Mouse (Mus musculus) midbrain, embryonic 16.5 days (tissue): Measurements from ENCODE around the gene Ppp1r14c. TPM values are rescaled to one million over a fixed set of nuclear protein-coding genes. Genes with fewer than 3 reads are reported as not detected.
"Not testable (repeated sequence)": the region's sequence is repeated elsewhere in the genome, so short reads cannot be mapped to it uniquely, and the experiment has no call there.

Source experiments
- ATAC-seq: fragments of 200-750 bp; cut with Nextera tagmentation; 2 replicates; pipeline ENCODE4 v1.8.0; 2017; ENCODE audit warnings: moderate TSS enrichment
- H3K27ac ChIP-seq: fragments of 300-500 bp; sonication (generic); 2 replicates; pipeline ENCODE4 v1.5.1; 2014; ENCODE audit warnings: mild to moderate bottlenecking, low read length, mixed read lengths
- H3K27me3 ChIP-seq: fragments of 300-500 bp; sonication (generic); 2 replicates; pipeline ENCODE4 v1.6.1; 2014; ENCODE audit warnings: low read depth, low read length, mixed read lengths; ENCODE audit not compliant: control insufficient read depth, insufficient read depth
- H3K36me3 ChIP-seq: fragments of 300-500 bp; sonication (generic); 2 replicates; pipeline ENCODE4 v1.6.1; 2014; ENCODE audit warnings: mild to moderate bottlenecking, low read length, moderate library complexity, mixed read lengths; ENCODE audit not compliant: control insufficient read depth, insufficient read depth
- H3K4me1 ChIP-seq: fragments of 300-500 bp; sonication (generic); 2 replicates; pipeline ENCODE4 v1.6.1; 2014; ENCODE audit warnings: mild to moderate bottlenecking, low read length, mixed read lengths; ENCODE audit not compliant: control insufficient read depth, insufficient read depth
- H3K4me2 ChIP-seq: fragments of 300-500 bp; sonication (generic); 2 replicates; pipeline ENCODE4 v1.6.1; 2014; ENCODE audit warnings: mild to moderate bottlenecking, low read length, mixed read lengths
- H3K4me3 ChIP-seq: fragments of 300-500 bp; sonication (generic); 2 replicates; pipeline ENCODE4 v1.5.1; 2014; ENCODE audit warnings: low read depth, mild to moderate bottlenecking, low read length, moderate library complexity, mixed read lengths
- H3K9ac ChIP-seq: fragments of 300-500 bp; sonication (generic); 2 replicates; pipeline ENCODE4 v1.6.1; 2014; ENCODE audit warnings: low read depth, low read length, mixed read lengths
- H3K9me3 ChIP-seq: fragments of 300-500 bp; sonication (generic); replicated peaks from 2 replicates; pipeline ENCODE4 v1.6.1; 2014; ENCODE audit warnings: mild to moderate bottlenecking, low read length, mixed read lengths; ENCODE audit not compliant: control insufficient read depth, poor library complexity, severe bottlenecking
- WGBS: fragments of 180-500 bp; shearing (Covaris S2); extraction: QIAGEN DNeasy Blood & Tissue Kit; methylation state at CpG from one replicate; pipeline ENCODE4 v1.1.7; 2014; 5-methylcytosine and 5-hydroxymethylcytosine counted together
- polyA plus RNA-seq: library from polyadenylated mRNA; unstranded; fragments of >200 nt; fragmentation: Nextera tagmentation; extraction: Ambion mirVana; gene quantifications from 2 replicates; pipeline ENCODE4 v1.2.1, GENCODE M21; 2015

The Ppp1r14c gene
- polyA plus RNA-seq, 1 experiment from 2014 or later = 63.8 TPM

GRCm38 (mm10) chr10:3446748-3447147 lies 80.9 kb downstream of the Ppp1r14c start:
- not testable (repeated sequence) for ATAC-seq, H3K27me3 ChIP-seq, H3K4me3 ChIP-seq, H3K36me3 ChIP-seq, H3K4me2 ChIP-seq, H3K9ac ChIP-seq, H3K27ac ChIP-seq, H3K4me1 ChIP-seq, H3K9me3 ChIP-seq
- 93% methylated on average over 10 of the region's 10 CpGs for WGBS

GRCm38 (mm10) chr10:3448699-3449098 lies 82.8 kb downstream of the Ppp1r14c start:
- H3K4me3 ChIP-seq = no peak overlapping the region

GRCm38 (mm10) chr10:3451930-3452329 lies 86.1 kb downstream of the Ppp1r14c start:
- Histone ChIP-seq H3K9me3 (0 out of 2 replicates have a peak, but pooled peaks cover 2% of the 10 kb centered on the region), H3K27me3 (no peaks in the 10 kb centered on the region), H3K4me1 (no peaks in the 10 kb centered on the region), H3K9ac (no peak overlapping the region), H3K4me3 (no peak overlapping the region), H3K36me3 (no peaks in the 10 kb centered on the region), H3K27ac (no peak overlapping the region), H3K4me2 (no peak overlapping the region)
- no peak for ATAC-seq
- 62% methylated on average over 4 of the region's 4 CpGs for WGBS

More at GRCm38 (mm10) chr10:3448699-3449098, 82.8 kb downstream of the Ppp1r14c start:
- Histone ChIP-seq H3K27ac (no peak overlapping the region), H3K9me3 (0 out of 2 replicates have a peak, but pooled peaks cover 2% of the 10 kb centered on the region), H3K4me1 (no peaks in the 10 kb centered on the region), H3K27me3 (no peaks in the 10 kb centered on the region), H3K36me3 (no peaks in the 10 kb centered on the region), H3K4me2 (no peak overlapping the region), H3K9ac (no peak overlapping the region)
- no peak for ATAC-seq
- 90% methylated on average over 5 of the region's 5 CpGs for WGBS

DNA sequence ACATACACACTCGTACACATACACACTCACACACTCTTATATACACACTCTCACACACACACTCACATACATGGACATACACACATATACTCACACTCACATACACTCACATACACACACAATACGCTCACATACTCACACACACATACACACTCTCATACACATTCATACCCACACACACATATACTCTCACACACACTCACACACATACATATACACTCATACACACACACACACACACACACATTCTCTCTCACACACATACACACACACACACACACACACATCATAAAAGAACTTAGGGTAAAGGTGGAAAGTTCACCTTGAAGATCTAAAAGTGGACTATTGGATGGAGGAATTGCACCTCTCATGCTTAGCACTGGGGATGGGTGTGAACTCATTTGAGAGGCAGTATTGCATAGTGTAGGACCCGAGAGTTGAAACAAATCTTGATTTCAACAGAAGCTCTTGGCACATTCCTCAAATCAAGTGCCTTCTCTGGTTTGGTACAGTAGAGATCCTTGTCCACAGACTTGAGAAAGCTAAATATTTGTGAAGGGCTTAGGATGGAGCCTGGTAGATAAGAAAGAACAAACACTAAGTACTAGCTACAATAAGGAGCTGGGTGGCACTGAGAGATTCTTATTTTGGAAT lies 87.1 kb downstream of the Ppp1r14c start:
- no peak overlapping the region for H3K9ac ChIP-seq
- no peaks in the 10 kb centered on the region for H3K36me3 ChIP-seq
- WGBS = 88% methylated on average over 3 of the region's 3 CpGs
- H3K27ac ChIP-seq = no peak overlapping the region
- H3K4me3 ChIP-seq = no peak overlapping the region
- no peaks in the 10 kb centered on the region for H3K9me3 ChIP-seq
- no peak overlapping the region for H3K4me2 ChIP-seq
- H3K4me1 ChIP-seq = no peaks in the 10 kb centered on the region
- no peaks in the 10 kb centered on the region for H3K27me3 ChIP-seq
- no peak for ATAC-seq

GRCm38 (mm10) chr10:3458686-3459085 lies 92.8 kb downstream of the Ppp1r14c start:
- H3K36me3 ChIP-seq = no peaks in the 10 kb centered on the region
- H3K9me3 ChIP-seq = no peaks in the 10 kb centered on the region
- H3K4me2 ChIP-seq = no peak overlapping the region
- H3K4me3 ChIP-seq = no peak overlapping the region
- WGBS = 88% methylated on average over 1 of the region's 1 CpGs
- H3K9ac ChIP-seq = no peak overlapping the region
- ATAC-seq = no peak
- no peaks in the 10 kb centered on the region for H3K4me1 ChIP-seq
- no peaks in the 10 kb centered on the region for H3K27me3 ChIP-seq
- H3K27ac ChIP-seq = no peak overlapping the region

- H3K27ac ChIP-seq = no peak overlapping the region
Observed at GRCm38 (mm10) chr10:3460841-3461240, 95.0 kb downstream of the Ppp1r14c start.

DNA sequence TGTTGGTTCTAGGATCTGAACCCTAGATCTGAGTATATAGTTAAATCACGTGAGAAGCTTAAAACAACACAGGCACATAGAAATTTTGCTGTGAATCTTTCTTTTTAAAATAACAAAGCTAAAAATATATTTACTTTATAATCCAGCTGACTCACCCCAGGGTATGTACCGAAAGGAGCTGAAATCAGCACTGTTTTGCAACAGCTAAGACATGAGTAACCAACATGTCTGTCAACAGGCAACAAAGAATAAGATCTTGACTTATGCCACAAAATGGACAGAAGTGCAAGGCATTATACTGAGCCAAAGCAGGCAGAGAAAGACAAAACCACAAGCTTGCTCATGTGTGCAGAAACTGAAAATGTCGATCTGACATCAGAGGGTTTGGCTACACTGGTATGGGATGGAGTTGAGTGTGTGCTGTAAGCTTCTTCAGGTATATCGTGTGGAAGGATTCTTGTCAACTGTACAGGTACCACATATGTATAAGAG lies 100.3 kb downstream of the Ppp1r14c start:
- H3K9me3 ChIP-seq = no peaks in the 10 kb centered on the region
- ATAC-seq = no peak
- no peak overlapping the region for H3K9ac ChIP-seq
- H3K4me1 ChIP-seq = no peaks in the 10 kb centered on the region
- no peaks in the 10 kb centered on the region for H3K36me3 ChIP-seq
- 93% methylated on average over 4 of the region's 4 CpGs for WGBS
- H3K4me2 ChIP-seq = no peak overlapping the region
- H3K4me3 ChIP-seq = no peak overlapping the region
- no peak overlapping the region for H3K27ac ChIP-seq
- H3K27me3 ChIP-seq = no peaks in the 10 kb centered on the region

More at GRCm38 (mm10) chr10:3460841-3461240, 95.0 kb downstream of the Ppp1r14c start:
- no peak for ATAC-seq
- 95% methylated on average over 1 of the region's 1 CpGs for WGBS
- H3K4me3 ChIP-seq = no peak overlapping the region
- no peaks in the 10 kb centered on the region for H3K9me3 ChIP-seq
- H3K36me3 ChIP-seq = no peaks in the 10 kb centered on the region
- no peak overlapping the region for H3K9ac ChIP-seq
- no peak overlapping the region for H3K4me2 ChIP-seq
- no peaks in the 10 kb centered on the region for H3K4me1 ChIP-seq
- H3K27me3 ChIP-seq = no peaks in the 10 kb centered on the region

GRCm38 (mm10) chr10:3468590-3468989 lies 102.7 kb downstream of the Ppp1r14c start:
- no peak for ATAC-seq
- Histone ChIP-seq H3K27me3 (no peaks in the 10 kb centered on the region), H3K9me3 (no peaks in the 10 kb centered on the region), H3K36me3 (no peaks in the 10 kb centered on the region), H3K4me1 (no peaks in the 10 kb centered on the region), H3K4me3 (no peak overlapping the region), H3K9ac (no peak overlapping the region), H3K4me2 (no peak overlapping the region), H3K27ac (no peak overlapping the region)
- 87% methylated on average over 4 of the region's 4 CpGs for WGBS

DNA sequence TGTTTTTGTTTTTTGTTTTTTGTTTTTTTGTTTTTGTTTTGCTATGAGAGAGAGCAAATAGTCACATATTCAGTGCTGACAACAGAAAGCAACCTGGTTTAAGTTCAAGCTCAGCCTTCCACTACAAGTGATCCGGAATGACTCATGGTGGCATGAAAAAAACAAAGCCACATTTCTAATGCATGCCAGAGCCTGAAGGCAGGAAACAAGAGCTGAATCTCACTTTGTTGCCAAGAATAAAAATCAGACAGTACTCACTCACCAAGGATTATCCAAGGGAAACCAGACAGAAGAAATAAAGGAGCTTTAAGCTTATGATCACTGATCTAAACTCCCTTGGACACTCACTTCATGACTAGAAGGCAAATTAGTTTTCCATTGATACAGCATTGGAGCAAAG lies 110.8 kb downstream of the Ppp1r14c start:
- no peaks in the 10 kb centered on the region for H3K27me3 ChIP-seq
- no peak overlapping the region for H3K4me2 ChIP-seq
- H3K9ac ChIP-seq = no peak overlapping the region
- H3K9me3 ChIP-seq = no peaks in the 10 kb centered on the region
- H3K27ac ChIP-seq = no peak overlapping the region
- 41% methylated on average over 1 of the region's 1 CpGs for WGBS
- no peak overlapping the region for H3K4me3 ChIP-seq
- ATAC-seq = 0 out of 2 replicates have a peak, but pooled peaks have one; percentile 11
- no peaks in the 10 kb centered on the region for H3K36me3 ChIP-seq
- no peaks in the 10 kb centered on the region for H3K4me1 ChIP-seq
